Mouse (Mus musculus): ENCODE results near the gene Arnt2. TPM values are rescaled to one million over a fixed set of nuclear protein-coding genes. Genes with fewer than 3 reads are reported as not detected.

Arnt2 gene
- polyA plus RNA-seq (2015; fragmentation: Nextera tagmentation; extraction: Ambion mirVana): 0.15 and 0.16 TPM in 2 replicates

- ATAC-seq (ENCODE audit: insufficient read depth): no peak
- WGBS (ENCODE audit: insufficient replicate concordance): 2% methylated on average over 68 of the region's 69 CpGs
- no peak within 1 kb of the TSS for H3K9ac ChIP-seq
Observed at GRCm38 (mm10) chr7:84409896-84410521, at the start of gene Arnt2. TSS of gene Arnt2 (minus strand) at chr7:84410176.

GRCm38 (mm10) chr7:84451681-84452080 lies 41.7 kb upstream of the Arnt2 start:
- Histone ChIP-seq H3K4me1 (replicated peaks) (no peaks in the 10 kb centered on the region), H3K9ac (no peak overlapping the region), H3K27ac (replicated peaks) (no peak overlapping the region), H3K4me2 (no peak overlapping the region), H3K9me3 (replicated peaks) (no peaks in the 10 kb centered on the region), H3K27me3 (no peaks in the 10 kb centered on the region), H3K36me3 (replicated peaks) (no peaks in the 10 kb centered on the region), H3K4me3 (replicated peaks) (no peak overlapping the region)
- no peak for ATAC-seq (ENCODE audit: insufficient read depth)

More at GRCm38 (mm10) chr7:84409896-84410521, at the start of gene Arnt2:
- Histone ChIP-seq H3K27ac (replicated peaks) (no peak within 1 kb of the TSS), H3K9me3 (replicated peaks) (no peaks in the 10 kb centered on the region), H3K27me3 (peaks cover 36% of the 10 kb centered on the region), H3K36me3 (replicated peaks) (no peaks in the 10 kb centered on the region), H3K4me3 (replicated peaks) (peak within 1 kb of the TSS; percentile 42), H3K4me2 (peak within 1 kb of the TSS; percentile 57), H3K4me1 (replicated peaks) (0 out of 2 replicates have a peak, but pooled peaks cover 2% of the 10 kb centered on the region)

DNA sequence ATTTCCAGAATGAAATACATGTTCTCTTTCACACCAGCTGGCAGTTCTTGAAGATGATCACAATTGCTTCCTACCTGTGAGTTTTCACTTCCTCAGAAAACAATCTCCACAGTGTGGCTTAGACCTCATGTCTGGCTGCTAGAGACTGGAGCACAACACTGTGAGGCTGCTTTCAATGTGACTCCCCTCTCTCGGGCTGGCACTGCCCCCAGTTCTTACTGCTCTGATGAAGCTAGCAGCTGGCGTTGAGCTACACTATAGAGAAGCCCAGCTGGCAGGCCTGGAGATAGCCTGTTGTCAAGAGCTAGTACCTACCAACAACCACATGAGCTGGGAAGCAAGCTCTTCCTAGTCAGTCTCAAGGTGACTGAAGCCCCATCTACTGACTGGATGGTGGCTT lies 39.1 kb upstream of the Arnt2 start:
- no peak for ATAC-seq (ENCODE audit: insufficient read depth)
- Histone ChIP-seq H3K4me2 (no peak overlapping the region), H3K27ac (replicated peaks) (no peak overlapping the region), H3K36me3 (replicated peaks) (no peaks in the 10 kb centered on the region), H3K27me3 (no peaks in the 10 kb centered on the region), H3K4me1 (replicated peaks) (no peaks in the 10 kb centered on the region), H3K4me3 (replicated peaks) (no peak overlapping the region), H3K9ac (no peak overlapping the region), H3K9me3 (replicated peaks) (no peaks in the 10 kb centered on the region)
- WGBS (ENCODE audit: insufficient replicate concordance): 43% methylated on average over 2 of the region's 2 CpGs

- H3K27me3 ChIP-seq: no peaks in the 10 kb centered on the region
- H3K4me2 ChIP-seq: no peak overlapping the region
- no peak overlapping the region for H3K4me3 ChIP-seq (replicated peaks)
- no peaks in the 10 kb centered on the region for H3K4me1 ChIP-seq (replicated peaks)
- H3K27ac ChIP-seq (replicated peaks): no peak overlapping the region
- H3K9ac ChIP-seq: no peak overlapping the region
- no peaks in the 10 kb centered on the region for H3K36me3 ChIP-seq (replicated peaks)
- H3K9me3 ChIP-seq (replicated peaks): no peaks in the 10 kb centered on the region
- no peak for ATAC-seq (ENCODE audit: insufficient read depth)
Observed at GRCm38 (mm10) chr7:84448512-84448911, 38.5 kb upstream of the Arnt2 start.

DNA sequence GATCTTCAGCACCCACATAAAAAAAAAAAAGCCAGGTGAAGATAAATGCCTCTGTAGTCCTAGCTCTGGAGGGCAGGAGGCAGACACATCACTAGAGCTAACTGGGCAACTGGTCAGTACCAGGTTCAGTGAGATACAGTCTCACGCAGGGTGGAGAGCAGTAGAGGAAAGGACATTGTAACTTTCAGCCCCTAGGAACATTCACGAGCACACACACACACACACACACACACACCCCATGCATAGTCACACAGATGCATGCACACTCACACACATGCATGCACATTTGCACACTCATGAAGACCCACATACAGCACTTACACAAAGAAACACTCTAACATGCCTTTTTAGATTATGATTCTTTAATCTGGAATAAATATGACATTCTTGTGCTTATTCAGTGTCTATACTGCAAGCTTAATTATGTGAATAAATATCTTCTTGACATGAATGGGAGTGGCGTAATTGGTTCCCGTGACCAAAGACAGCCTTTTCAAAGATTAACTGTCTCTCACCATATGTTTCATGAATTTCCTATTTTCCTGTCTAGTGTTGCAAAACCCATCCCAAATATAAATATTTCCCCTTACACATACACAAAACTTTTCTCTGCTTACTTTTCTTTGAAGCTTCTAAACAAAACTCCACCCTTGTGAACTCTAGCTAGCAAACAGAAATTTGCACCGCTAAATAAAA lies 37.9 kb upstream of the Arnt2 start:
- Histone ChIP-seq H3K4me2 (no peak overlapping the region), H3K4me3 (replicated peaks) (no peak overlapping the region), H3K9me3 (replicated peaks) (no peaks in the 10 kb centered on the region), H3K27me3 (no peaks in the 10 kb centered on the region), H3K27ac (replicated peaks) (no peak overlapping the region), H3K9ac (no peak overlapping the region), H3K36me3 (replicated peaks) (no peaks in the 10 kb centered on the region), H3K4me1 (replicated peaks) (no peaks in the 10 kb centered on the region)
- no peak for ATAC-seq (ENCODE audit: insufficient read depth)
- WGBS (ENCODE audit: insufficient replicate concordance): 67% methylated on average over 5 of the region's 5 CpGs

DNA sequence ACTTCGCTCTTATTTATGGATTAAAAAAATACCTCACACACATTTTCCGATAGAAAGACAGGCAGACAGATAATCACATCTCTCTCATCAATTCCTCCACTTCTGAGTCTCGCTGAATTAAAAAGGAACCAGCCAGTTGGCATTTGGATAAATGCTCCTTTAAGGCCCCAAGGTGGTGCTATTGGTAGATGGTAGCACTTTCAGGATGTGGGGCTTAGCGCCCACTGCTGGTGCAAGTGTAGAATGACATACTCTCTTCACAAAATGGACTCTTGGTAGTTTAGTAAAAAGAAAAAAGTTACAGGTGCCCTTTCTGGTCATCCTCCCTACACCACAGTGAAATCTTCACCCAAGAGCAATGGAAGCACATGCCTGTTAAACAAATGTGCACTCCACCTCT lies 37.1 kb upstream of the Arnt2 start:
- WGBS (ENCODE audit: insufficient replicate concordance): 21% methylated on average over 4 of the region's 4 CpGs
- Histone ChIP-seq H3K27me3 (no peaks in the 10 kb centered on the region), H3K4me3 (replicated peaks) (no peak overlapping the region), H3K9me3 (replicated peaks) (no peaks in the 10 kb centered on the region), H3K27ac (replicated peaks) (no peak overlapping the region), H3K9ac (no peak overlapping the region), H3K4me2 (no peak overlapping the region), H3K4me1 (replicated peaks) (no peaks in the 10 kb centered on the region), H3K36me3 (replicated peaks) (no peaks in the 10 kb centered on the region)
- no peak for ATAC-seq (ENCODE audit: insufficient read depth)

DNA sequence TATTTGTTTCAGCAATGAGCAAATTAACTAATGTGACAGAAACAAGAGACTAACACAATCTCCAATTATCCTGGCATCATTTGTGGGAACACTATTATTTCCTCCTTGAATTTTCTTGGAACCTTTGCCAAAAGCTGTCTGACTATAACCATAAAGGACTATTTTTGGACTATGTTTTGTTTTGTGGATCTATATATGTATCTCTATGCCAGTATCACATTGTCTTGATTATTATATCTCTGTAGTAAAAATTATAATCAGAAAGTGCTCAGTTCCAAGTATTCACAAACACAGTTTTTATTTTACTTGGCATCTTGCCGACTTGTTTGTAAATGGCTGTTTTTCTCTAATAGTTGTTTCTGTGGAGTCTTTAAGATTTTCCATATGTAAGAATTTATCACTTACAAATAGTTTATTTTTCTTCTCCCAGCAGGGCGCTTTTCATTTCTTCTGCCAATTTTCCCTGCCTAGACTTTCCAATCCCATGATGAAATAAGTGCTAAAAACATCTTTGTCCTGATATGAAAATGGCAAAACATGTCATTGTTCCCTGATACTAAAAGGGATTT lies 32.5 kb upstream of the Arnt2 start:
- Histone ChIP-seq H3K9me3 (replicated peaks) (no peaks in the 10 kb centered on the region), H3K4me3 (replicated peaks) (no peak overlapping the region), H3K36me3 (replicated peaks) (no peaks in the 10 kb centered on the region), H3K27ac (replicated peaks) (no peak overlapping the region), H3K9ac (no peak overlapping the region), H3K4me2 (no peak overlapping the region), H3K4me1 (replicated peaks) (no peaks in the 10 kb centered on the region), H3K27me3 (no peaks in the 10 kb centered on the region)
- 64% methylated on average over 2 of the region's 2 CpGs for WGBS (ENCODE audit: insufficient replicate concordance)
- ATAC-seq (ENCODE audit: insufficient read depth): no peak

DNA sequence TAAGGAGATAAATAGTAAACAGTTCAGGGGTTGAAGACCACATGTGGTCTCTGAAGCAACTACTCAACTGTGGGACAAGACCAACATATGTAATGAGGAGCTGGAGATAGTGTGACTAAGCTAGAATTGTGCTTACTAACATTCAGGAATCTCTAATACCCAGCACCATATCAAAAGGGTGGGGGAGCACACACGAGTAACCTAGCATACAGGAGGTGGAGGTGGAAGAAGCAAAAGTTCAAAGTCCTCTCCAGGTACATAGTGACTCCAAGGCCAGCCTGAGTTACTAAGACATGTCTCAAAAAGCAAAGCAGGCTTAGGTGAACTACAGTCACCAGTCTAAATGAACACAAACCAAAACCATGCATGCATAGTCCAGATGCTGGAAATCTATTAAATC lies 29.6 kb upstream of the Arnt2 start:
- no peak for ATAC-seq (ENCODE audit: insufficient read depth)
- H3K36me3 ChIP-seq (replicated peaks): no peaks in the 10 kb centered on the region
- H3K27ac ChIP-seq (replicated peaks): no peak overlapping the region
- no peaks in the 10 kb centered on the region for H3K27me3 ChIP-seq
- no peaks in the 10 kb centered on the region for H3K4me1 ChIP-seq (replicated peaks)
- H3K4me2 ChIP-seq: no peak overlapping the region
- no peaks in the 10 kb centered on the region for H3K9me3 ChIP-seq (replicated peaks)
- H3K4me3 ChIP-seq (replicated peaks): no peak overlapping the region
- no peak overlapping the region for H3K9ac ChIP-seq
- 24% methylated on average over 1 of the region's 1 CpGs for WGBS (ENCODE audit: insufficient replicate concordance)

DNA sequence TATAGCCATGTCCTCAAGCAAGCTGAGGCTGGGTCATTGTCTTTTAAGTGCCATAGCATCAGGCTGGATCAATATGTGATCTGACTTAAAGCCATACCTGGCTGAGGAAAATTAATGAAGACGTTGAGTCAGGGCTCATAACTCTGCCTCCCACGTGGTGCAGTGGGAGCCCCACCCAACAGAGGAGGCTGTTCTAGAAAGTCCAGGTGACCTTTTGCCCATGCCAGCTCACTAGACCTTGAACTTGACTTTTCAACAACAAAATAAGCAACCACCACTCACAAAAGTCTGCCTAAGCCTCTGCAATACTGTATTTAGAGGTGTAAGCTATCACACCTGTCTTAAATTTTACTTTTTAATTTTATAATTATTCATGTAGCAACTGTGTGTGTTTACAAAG lies 24.9 kb upstream of the Arnt2 start:
- Histone ChIP-seq H3K4me2 (no peak overlapping the region), H3K4me3 (replicated peaks) (no peak overlapping the region), H3K27ac (replicated peaks) (no peak overlapping the region), H3K9ac (no peak overlapping the region), H3K27me3 (no peaks in the 10 kb centered on the region), H3K36me3 (replicated peaks) (no peaks in the 10 kb centered on the region), H3K9me3 (replicated peaks) (no peaks in the 10 kb centered on the region), H3K4me1 (replicated peaks) (no peaks in the 10 kb centered on the region)
- ATAC-seq (ENCODE audit: insufficient read depth): no peak
- 35% methylated on average over 2 of the region's 2 CpGs for WGBS (ENCODE audit: insufficient replicate concordance)

DNA sequence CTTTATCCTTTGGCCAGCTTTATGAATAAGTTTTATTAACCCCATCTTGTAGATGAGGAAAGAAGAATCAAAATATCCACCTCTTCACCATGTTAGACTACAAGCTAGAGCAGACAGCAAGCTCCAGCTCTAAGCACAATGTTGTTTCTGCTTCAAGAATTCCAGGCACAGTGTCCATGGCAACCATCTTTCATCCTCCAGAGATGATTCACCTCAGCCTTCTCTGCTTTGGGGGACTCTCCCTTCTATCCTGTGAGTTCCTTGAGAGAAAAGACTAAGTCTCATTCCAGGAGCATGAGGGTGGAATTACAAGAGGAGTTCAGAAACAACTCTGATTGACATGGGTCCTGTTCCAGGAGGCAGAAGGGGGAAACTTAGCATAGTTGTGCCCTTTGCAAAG lies 22.2 kb upstream of the Arnt2 start:
- H3K27ac ChIP-seq (replicated peaks): no peak overlapping the region
- no peak for ATAC-seq (ENCODE audit: insufficient read depth)

DNA sequence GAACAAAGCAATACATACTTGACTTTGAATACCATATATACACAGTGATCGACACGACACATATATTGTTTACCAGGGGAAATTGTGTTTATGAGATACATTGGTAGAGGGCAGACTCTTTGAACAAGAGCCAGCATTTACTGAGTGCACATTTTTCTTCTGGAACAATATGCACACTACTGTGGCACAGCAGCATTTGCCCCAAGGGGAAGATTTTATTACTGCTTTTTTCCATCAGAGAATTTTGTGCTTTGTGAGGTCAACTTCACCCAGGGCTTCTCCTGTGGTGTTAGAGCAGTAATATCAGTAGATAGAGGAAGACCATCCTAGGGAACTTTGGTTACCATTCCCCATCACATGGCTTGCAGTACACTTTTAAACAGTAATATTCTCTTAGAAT lies 17.2 kb upstream of the Arnt2 start:
- H3K36me3 ChIP-seq (replicated peaks): no peaks in the 10 kb centered on the region

More for the DNA sequence above, 22.2 kb upstream of the Arnt2 start:
- Histone ChIP-seq H3K36me3 (replicated peaks) (no peaks in the 10 kb centered on the region), H3K9ac (no peak overlapping the region), H3K4me2 (no peak overlapping the region), H3K4me1 (replicated peaks) (no peaks in the 10 kb centered on the region), H3K9me3 (replicated peaks) (no peaks in the 10 kb centered on the region), H3K27me3 (no peaks in the 10 kb centered on the region), H3K4me3 (replicated peaks) (no peak overlapping the region)

More for the DNA sequence above, 17.2 kb upstream of the Arnt2 start:
- H3K4me1 ChIP-seq (replicated peaks): no peaks in the 10 kb centered on the region
- H3K27me3 ChIP-seq: no peaks in the 10 kb centered on the region
- no peak overlapping the region for H3K4me3 ChIP-seq (replicated peaks)
- H3K9me3 ChIP-seq (replicated peaks): no peaks in the 10 kb centered on the region
- no peak overlapping the region for H3K27ac ChIP-seq (replicated peaks)
- H3K4me2 ChIP-seq: no peak overlapping the region
- WGBS (ENCODE audit: insufficient replicate concordance): 62% methylated on average over 2 of the region's 2 CpGs
- ATAC-seq (ENCODE audit: insufficient read depth): no peak
- no peak overlapping the region for H3K9ac ChIP-seq
